Mouse (Mus musculus): Measurements from ENCODE around the gene Plscr5.
"Not testable (repeated sequence)": the region's sequence is repeated elsewhere in the genome, so short reads cannot be mapped to it uniquely, and the experiment has no call there.

DNA sequence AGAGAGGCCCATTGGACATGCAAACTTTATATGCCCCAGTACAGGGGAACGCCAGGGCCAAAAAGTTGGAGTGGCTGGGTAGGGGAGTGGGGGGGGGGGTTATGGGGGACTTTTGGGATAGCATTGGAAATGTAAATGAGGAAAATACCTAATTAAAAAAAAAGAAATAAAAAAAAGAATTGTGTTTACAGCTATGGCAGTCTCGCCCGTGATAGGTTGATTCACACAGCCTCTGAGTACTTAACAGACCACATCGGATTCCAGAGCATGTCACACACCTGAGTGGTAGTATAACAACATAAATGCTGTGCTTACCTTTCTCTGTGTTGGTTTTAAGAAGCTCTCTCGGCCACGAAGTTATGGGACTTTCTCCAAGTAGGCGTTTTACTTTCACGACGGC, at the start of gene Plscr5:
- TF ChIP-seq CTCF (IDR thresholded peaks at IDR 0.05; ENCODE audit: low read depth, low read length); POLR2A (IDR thresholded peaks at IDR 0.05; ENCODE audit: borderline replicate concordance, low read depth, low read length): not testable (repeated sequence)

Measured in bone marrow macrophage, adult 2 months (primary cell).